Mouse (Mus musculus) hindbrain, embryonic 11.5 days (tissue): ENCODE results near the gene Gm49337. TPM values are rescaled to one million over a fixed set of nuclear protein-coding genes. Genes with fewer than 3 reads are reported as not detected.

Experiments used
- ATAC-seq: fragments of 200-750 bp; cut with Nextera tagmentation; 2 replicates; pipeline ENCODE4 v1.8.0; 2017; ENCODE audit warnings: mild to moderate bottlenecking, moderate TSS enrichment, moderate library complexity; ENCODE audit not compliant: low FRiP score
- DNase-seq: peaks from one replicate; pipeline ENCODE4 v3.0.0-alpha.2; 2015; ENCODE audit warnings: low spot score
- H3K27ac ChIP-seq: fragments of 300-500 bp; sonication (generic); 2 replicates; pipeline ENCODE4 v1.5.1; 2014; ENCODE audit warnings: mild to moderate bottlenecking, low read depth, low read length
- H3K27me3 ChIP-seq: fragments of 300-500 bp; sonication (generic); 2 replicates; pipeline ENCODE4 v1.6.1; 2014; ENCODE audit warnings: mild to moderate bottlenecking, low read length, moderate library complexity, mixed read lengths; ENCODE audit not compliant: control insufficient read depth, insufficient read depth
- H3K36me3 ChIP-seq: fragments of 300-500 bp; sonication (generic); 2 replicates; pipeline ENCODE4 v1.6.1; 2014; ENCODE audit warnings: mild to moderate bottlenecking, low read length, moderate library complexity, mixed read lengths; ENCODE audit not compliant: control insufficient read depth, insufficient read depth
- H3K4me1 ChIP-seq: fragments of 300-500 bp; sonication (generic); replicated peaks from 2 replicates; pipeline ENCODE4 v1.6.1; 2014; ENCODE audit warnings: low read length, mixed read lengths; ENCODE audit not compliant: control insufficient read depth, insufficient read depth
- H3K4me2 ChIP-seq: fragments of 300-500 bp; sonication (generic); replicated peaks from 2 replicates; pipeline ENCODE4 v1.6.1; 2014; ENCODE audit warnings: mild to moderate bottlenecking, low read depth, low read length
- H3K4me3 ChIP-seq: fragments of 300-500 bp; sonication (generic); 2 replicates; pipeline ENCODE4 v1.5.1; 2014; ENCODE audit warnings: low read depth, low read length
- H3K9ac ChIP-seq: fragments of 300-500 bp; sonication (generic); 2 replicates; pipeline ENCODE4 v1.6.1; 2014; ENCODE audit warnings: low read depth, low read length
- H3K9me3 ChIP-seq: fragments of 300-500 bp; sonication (generic); 2 replicates; pipeline ENCODE4 v1.6.1; 2016; ENCODE audit warnings: low read length; ENCODE audit not compliant: control insufficient read depth
- WGBS: fragments of 180-500 bp; shearing (Covaris S2); extraction: QIAGEN DNeasy Blood & Tissue Kit; methylation state at CpG from one replicate; pipeline ENCODE4 v1.1.7; 2014; 5-methylcytosine and 5-hydroxymethylcytosine counted together
- polyA plus RNA-seq: library from polyadenylated mRNA; unstranded; fragments of >200 nt; fragmentation: Nextera tagmentation; extraction: Ambion mirVana; gene quantifications from 2 replicates; pipeline ENCODE4 v1.2.1, GENCODE M21; 2014

Gene Gm49337
- not detected in 2 replicates for polyA plus RNA-seq

DNA sequence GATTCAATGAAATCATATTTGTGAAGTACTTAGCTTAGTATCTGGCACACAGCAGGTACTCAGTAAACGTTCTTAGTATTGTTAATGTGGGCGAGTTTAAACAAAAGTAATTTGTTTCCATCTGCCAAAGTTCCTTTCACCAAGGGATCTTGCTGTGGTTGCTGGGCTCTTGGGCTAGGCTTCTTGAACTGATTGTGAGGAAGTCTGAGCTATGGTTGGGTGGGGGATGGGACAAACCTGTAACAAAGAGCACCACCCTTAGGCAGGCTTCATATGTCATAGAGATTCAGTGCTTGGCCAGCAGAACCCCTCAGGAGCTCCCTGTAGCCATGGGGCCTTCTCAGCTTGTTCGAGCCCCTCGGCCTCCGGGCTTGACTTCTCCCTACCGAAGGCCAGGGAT lies at the start of gene Gm49337, which contains the start of gene 1700042G07Rik:
Gm49337 (plus strand) TSS at position 313 of the 400 bp plus-strand sequence.
1700042G07Rik (plus strand) TSS at position 301 of the 400 bp plus-strand sequence.
- DNase-seq (no peak), ATAC-seq (no peak)
- H3K27me3 ChIP-seq, result no peaks in the 10 kb centered on the region
- H3K4me1 ChIP-seq, result peaks cover 6% of the 10 kb centered on the region
- H3K4me2 ChIP-seq, result no peak within 1 kb of the TSS
- H3K9ac ChIP-seq, result no peak within 1 kb of the TSS
- H3K27ac ChIP-seq, result no peak within 1 kb of the TSS
- no peak within 1 kb of the TSS for H3K4me3 ChIP-seq
- no peaks in the 10 kb centered on the region for H3K9me3 ChIP-seq
- 88% methylated on average over 6 of the region's 6 CpGs for WGBS
- H3K36me3 ChIP-seq, result no peaks in the 10 kb centered on the region

DNA sequence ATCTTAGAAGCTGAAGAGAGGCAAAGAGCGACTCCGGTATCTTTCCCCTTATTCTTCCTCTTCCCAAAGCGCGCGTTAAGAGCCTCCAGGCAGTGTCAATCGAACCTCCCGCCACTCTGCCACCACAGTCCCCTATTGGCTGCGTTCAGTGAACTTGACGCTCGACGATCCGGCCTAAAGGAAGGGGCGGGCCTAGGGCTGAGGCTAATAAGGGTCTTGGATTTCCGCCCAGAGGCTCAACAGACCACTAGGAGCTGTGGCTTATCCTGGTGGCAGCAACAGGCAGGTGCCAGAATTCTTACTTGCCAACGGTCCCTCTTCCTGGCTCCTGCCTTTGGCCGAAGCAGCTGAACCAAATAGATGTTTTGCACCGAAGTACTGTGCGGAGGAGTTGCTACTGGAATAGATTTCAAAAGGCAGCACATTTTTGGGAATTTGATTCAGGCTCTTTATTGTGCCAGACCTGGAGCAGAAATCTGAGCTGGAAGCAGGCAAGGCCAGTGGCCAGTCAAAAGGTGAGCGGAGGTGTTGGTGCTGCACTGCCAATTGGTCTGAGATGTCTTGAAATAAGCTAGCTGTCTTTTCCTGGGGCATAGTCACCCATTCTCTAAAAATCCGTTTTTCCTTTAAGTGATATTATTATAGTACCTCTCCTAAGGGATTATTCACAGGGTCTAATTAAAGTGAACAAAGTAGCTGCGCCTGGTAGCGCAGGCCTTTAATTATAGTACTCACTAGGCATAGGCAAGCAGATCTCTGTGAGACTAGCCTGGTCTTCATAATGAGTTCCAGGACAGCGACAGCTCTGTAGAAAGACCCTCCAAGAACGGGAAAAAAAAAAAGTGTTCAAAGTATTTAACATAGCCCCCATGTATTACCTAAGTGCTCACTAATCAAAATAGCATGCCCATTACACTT lies 49.3 kb upstream of the Gm49337 start, which contains the start of the genes Rad54l and Pomgnt1:
Rad54l (minus strand) TSS at position 89 of the 918 bp plus-strand sequence.
Pomgnt1 (plus strand) TSS at position 239 of the 918 bp plus-strand sequence.
- Histone ChIP-seq H3K4me1 (no peaks in the 10 kb centered on the region), H3K9ac (peak within 1 kb of the TSS; percentile 63), H3K4me3 (peak within 1 kb of the TSS; percentile 47), H3K4me2 (peak within 1 kb of the TSS; percentile 53), H3K9me3 (no peaks in the 10 kb centered on the region), H3K27me3 (no peaks in the 10 kb centered on the region), H3K36me3 (no peaks in the 10 kb centered on the region), H3K27ac (no peak within 1 kb of the TSS)
- 8% methylated on average over 24 of the region's 24 CpGs for WGBS
- DNase-seq (peak; percentile 95), ATAC-seq (peak; percentile 99)

- Histone ChIP-seq H3K36me3 (no peaks in the 10 kb centered on the region), H3K9me3 (no peaks in the 10 kb centered on the region), H3K9ac (no peak overlapping the region), H3K27me3 (no peaks in the 10 kb centered on the region), H3K4me3 (no peak overlapping the region), H3K4me2 (no peak overlapping the region), H3K4me1 (no peaks in the 10 kb centered on the region), H3K27ac (no peak overlapping the region)
- 93% methylated on average over 4 of the region's 4 CpGs for WGBS
- no peak for ATAC-seq
- DNase-seq, result no peak
These were observed 47.3 kb upstream of the Gm49337 start for GRCm38 (mm10) chr4:116125803-116126386.

- no peak for DNase-seq
- Histone ChIP-seq H3K27me3 (no peaks in the 10 kb centered on the region), H3K27ac (no peak overlapping the region), H3K4me1 (no peaks in the 10 kb centered on the region), H3K4me3 (no peak overlapping the region), H3K36me3 (no peaks in the 10 kb centered on the region), H3K4me2 (no peak overlapping the region), H3K9ac (no peak overlapping the region), H3K9me3 (no peaks in the 10 kb centered on the region)
- ATAC-seq, result no peak
- WGBS, result 58% methylated on average over 6 of the region's 6 CpGs
These were observed 45.2 kb upstream of the Gm49337 start for GRCm38 (mm10) chr4:116127956-116128355.

DNA sequence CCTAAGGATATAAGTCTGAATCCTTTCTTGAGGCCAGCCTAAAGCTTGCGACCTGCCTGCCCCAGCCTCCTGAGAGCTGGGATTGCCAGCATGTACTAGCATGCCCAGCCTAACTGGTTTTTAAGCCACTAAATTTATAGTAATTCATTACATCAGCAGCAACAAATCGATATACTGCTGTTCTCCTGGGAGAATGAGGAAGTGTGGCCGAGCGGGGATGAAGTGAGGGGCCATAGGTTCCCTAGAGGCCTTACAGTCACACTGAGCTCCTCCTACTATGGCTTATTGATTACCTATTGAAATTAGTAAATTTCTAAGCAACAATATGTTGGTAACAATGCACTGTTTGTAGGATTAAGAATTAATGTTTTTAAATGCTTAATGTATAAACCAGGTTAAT lies 40.1 kb upstream of the Gm49337 start:
- Histone ChIP-seq H3K9me3 (no peaks in the 10 kb centered on the region), H3K27ac (no peak overlapping the region), H3K27me3 (no peaks in the 10 kb centered on the region), H3K4me2 (no peak overlapping the region), H3K36me3 (no peaks in the 10 kb centered on the region), H3K4me1 (no peaks in the 10 kb centered on the region), H3K4me3 (no peak overlapping the region), H3K9ac (no peak overlapping the region)
- ATAC-seq (no peak), DNase-seq (no peak)
- 83% methylated on average over 4 of the region's 4 CpGs for WGBS

GRCm38 (mm10) chr4:116134990-116135389 lies 38.2 kb upstream of the Gm49337 start:
- H3K4me2 ChIP-seq, result no peak overlapping the region
- H3K9me3 ChIP-seq, result no peaks in the 10 kb centered on the region
- H3K4me1 ChIP-seq, result no peaks in the 10 kb centered on the region
- H3K4me3 ChIP-seq, result no peak overlapping the region
- H3K36me3 ChIP-seq, result no peaks in the 10 kb centered on the region
- DNase-seq (peak; percentile 52), ATAC-seq (no peak)
- WGBS, result 45% methylated on average over 2 of the region's 2 CpGs
- no peaks in the 10 kb centered on the region for H3K27me3 ChIP-seq
- H3K9ac ChIP-seq, result no peak overlapping the region
- no peak overlapping the region for H3K27ac ChIP-seq

DNA sequence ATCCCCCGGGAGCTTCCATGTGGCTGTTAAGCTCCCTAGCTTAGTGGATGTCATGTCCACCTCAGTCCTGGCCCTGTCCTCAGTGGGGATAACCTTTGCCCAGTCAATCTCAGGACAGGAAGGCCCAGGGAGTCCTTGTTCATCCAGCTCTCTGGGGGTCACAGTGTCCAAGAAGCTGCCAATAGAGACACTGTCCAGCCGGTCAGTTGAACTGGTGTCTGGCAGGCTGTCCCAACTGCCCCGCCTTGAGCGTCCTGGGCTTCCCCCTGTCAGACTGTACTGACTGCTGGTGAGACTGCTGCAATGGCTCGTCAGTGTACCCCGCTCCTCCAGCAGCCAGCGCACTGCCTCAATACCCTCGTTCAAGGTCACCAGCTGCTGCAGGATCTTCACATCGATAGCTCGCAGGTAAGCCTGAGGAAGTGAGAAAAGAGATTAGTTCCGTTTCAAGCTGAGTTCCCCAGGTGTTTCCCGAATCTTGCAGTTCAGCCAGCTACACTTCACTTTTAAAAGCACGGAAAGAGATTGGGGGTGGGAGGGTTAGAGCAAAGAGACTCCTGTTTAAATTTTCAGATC lies 35.7 kb upstream of the Gm49337 start:
- WGBS, result 49% methylated on average over 13 of the region's 13 CpGs
- H3K27ac ChIP-seq, result no peak overlapping the region
- H3K4me3 ChIP-seq, result no peak overlapping the region
- no peaks in the 10 kb centered on the region for H3K4me1 ChIP-seq
- ATAC-seq, result no peak
- no peaks in the 10 kb centered on the region for H3K27me3 ChIP-seq
- no peak for DNase-seq
- no peaks in the 10 kb centered on the region for H3K9me3 ChIP-seq
- no peak overlapping the region for H3K4me2 ChIP-seq
- no peak overlapping the region for H3K9ac ChIP-seq
- H3K36me3 ChIP-seq, result no peaks in the 10 kb centered on the region

GRCm38 (mm10) chr4:116140801-116141574 lies 32.2 kb upstream of the Gm49337 start:
- no peaks in the 10 kb centered on the region for H3K4me1 ChIP-seq
- no peak overlapping the region for H3K4me3 ChIP-seq
- peaks cover 2% of the 10 kb centered on the region; the same call in 1 of the 2 replicates for H3K27me3 ChIP-seq
- no peak for DNase-seq
- H3K27ac ChIP-seq, result no peak overlapping the region
- no peak overlapping the region for H3K4me2 ChIP-seq
- WGBS, result 85% methylated on average over 7 of the region's 7 CpGs
- H3K36me3 ChIP-seq, result no peaks in the 10 kb centered on the region
- no peak overlapping the region for H3K9ac ChIP-seq
- H3K9me3 ChIP-seq, result no peaks in the 10 kb centered on the region
- ATAC-seq, result no peak
